Mouse (Mus musculus) forebrain, embryonic 16.5 days (tissue): Measurements from ENCODE around the gene Klra4. TPM values are rescaled to one million over a fixed set of nuclear protein-coding genes. Genes with fewer than 3 reads are reported as not detected.
"Not testable (repeated sequence)": the region's sequence is repeated elsewhere in the genome, so short reads cannot be mapped to it uniquely, and the experiment has no call there.

Experiments used
- ATAC-seq: fragments of 200-750 bp; cut with Nextera tagmentation; 2 replicates; pipeline ENCODE4 v1.8.0; 2017; ENCODE audit warnings: mild to moderate bottlenecking, moderate library complexity
- H3K27ac ChIP-seq: fragments of 300-500 bp; sonication (generic); 2 replicates; pipeline ENCODE4 v1.5.1; 2014; ENCODE audit warnings: low read length, control low read depth
- H3K27me3 ChIP-seq: fragments of 300-500 bp; sonication (generic); replicated peaks from 2 replicates; pipeline ENCODE4 v1.6.1; 2014; ENCODE audit warnings: low read length; ENCODE audit not compliant: control insufficient read depth, insufficient read depth
- H3K36me3 ChIP-seq: fragments of 300-500 bp; sonication (generic); 2 replicates; pipeline ENCODE4 v1.6.1; 2014; ENCODE audit not compliant: control insufficient read depth, insufficient read depth
- H3K4me1 ChIP-seq: fragments of 300-500 bp; sonication (generic); replicated peaks from 2 replicates; pipeline ENCODE4 v1.6.1; 2014; ENCODE audit warnings: low read length; ENCODE audit not compliant: control insufficient read depth, insufficient read depth
- H3K4me2 ChIP-seq: fragments of 300-500 bp; sonication (generic); 2 replicates; pipeline ENCODE4 v1.6.1; 2014; ENCODE audit warnings: mild to moderate bottlenecking, low read length, control low read depth
- H3K4me3 ChIP-seq: fragments of 300-500 bp; sonication (generic); replicated peaks from 2 replicates; pipeline ENCODE4 v1.5.1; 2014; ENCODE audit warnings: mild to moderate bottlenecking, low read length, control low read depth
- H3K9ac ChIP-seq: fragments of 300-500 bp; sonication (generic); replicated peaks from 2 replicates; pipeline ENCODE4 v1.6.1; 2014; ENCODE audit warnings: low read depth, low read length, control low read depth
- H3K9me3 ChIP-seq: fragments of 300-500 bp; sonication (generic); 2 replicates; pipeline ENCODE4 v1.6.1; 2016; ENCODE audit warnings: low read length; ENCODE audit not compliant: control insufficient read depth
- WGBS: fragments of 180-500 bp; shearing (Covaris S2); extraction: QIAGEN DNeasy Blood & Tissue Kit; methylation state at CpG from one replicate; pipeline ENCODE4 v1.1.7; 2014; 5-methylcytosine and 5-hydroxymethylcytosine counted together
- polyA plus RNA-seq: library from polyadenylated mRNA; unstranded; fragments of >200 nt; fragmentation: Nextera tagmentation; extraction: Ambion mirVana; gene quantifications from 2 replicates; pipeline ENCODE4 v1.2.1, GENCODE M21; 2015

Gene Klra4
- not detected in 2 replicates for polyA plus RNA-seq

DNA sequence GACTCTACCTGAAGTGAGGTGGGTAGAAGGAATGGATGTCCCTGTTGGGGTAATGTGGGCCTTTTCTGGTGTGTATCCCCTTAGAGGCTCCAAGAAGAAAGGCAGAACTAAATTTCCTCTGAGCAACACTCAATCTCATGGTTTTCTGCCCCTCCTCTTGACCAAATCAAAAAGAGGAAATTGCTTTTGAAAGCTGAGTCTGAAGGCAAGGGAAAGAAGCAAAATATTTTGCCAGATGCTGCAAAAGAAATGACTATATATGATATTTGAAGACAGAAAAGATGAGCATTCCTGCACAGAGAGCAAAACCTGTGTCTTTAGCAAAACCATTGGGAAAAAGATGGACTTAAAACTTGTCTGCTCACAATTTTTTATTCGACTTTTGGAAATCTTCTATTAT is at the start of gene Klra4:
TSS of gene Klra4 (minus strand) at position 101 of the 400 bp plus-strand sequence.
- H3K9me3 ChIP-seq: not testable (repeated sequence)

DNA sequence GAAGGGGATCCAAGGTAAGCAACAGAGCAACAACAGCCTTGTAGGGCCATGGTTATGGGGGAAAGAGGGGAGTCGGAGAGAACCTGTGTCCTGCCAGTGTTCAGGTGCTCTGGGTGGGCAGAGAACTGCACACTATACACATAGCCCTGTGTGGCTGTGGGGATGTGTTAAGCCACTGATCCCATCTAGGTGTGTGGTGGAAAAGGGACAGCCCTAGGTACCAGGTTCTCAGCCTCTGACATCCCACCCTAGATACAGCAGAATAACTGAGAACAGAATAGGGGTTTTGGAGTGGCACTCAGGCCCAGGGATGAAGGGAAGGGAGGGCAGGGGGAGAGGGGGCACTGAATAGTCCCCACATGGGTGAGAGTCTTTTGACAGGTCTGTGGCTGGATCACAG is 43.4 kb upstream of the Klra4 start:
- Histone ChIP-seq H3K9me3 (no peaks in the 10 kb centered on the region), H3K36me3 (no peaks in the 10 kb centered on the region), H3K4me3 (no peak overlapping the region), H3K9ac (no peak overlapping the region), H3K27me3 (no peaks in the 10 kb centered on the region), H3K4me2 (no peak overlapping the region), H3K4me1 (no peaks in the 10 kb centered on the region), H3K27ac (no peak overlapping the region)
- 86% methylated on average over 1 of the region's 1 CpGs for WGBS
- no peak for ATAC-seq

More for the DNA sequence above, at the start of gene Klra4:
- H3K9ac ChIP-seq, ATAC-seq, H3K4me3 ChIP-seq, H3K27me3 ChIP-seq, H3K27ac ChIP-seq, H3K4me1 ChIP-seq, H3K4me2 ChIP-seq, H3K36me3 ChIP-seq: not testable (repeated sequence)
- 71% methylated on average over 1 of the region's 1 CpGs for WGBS

DNA sequence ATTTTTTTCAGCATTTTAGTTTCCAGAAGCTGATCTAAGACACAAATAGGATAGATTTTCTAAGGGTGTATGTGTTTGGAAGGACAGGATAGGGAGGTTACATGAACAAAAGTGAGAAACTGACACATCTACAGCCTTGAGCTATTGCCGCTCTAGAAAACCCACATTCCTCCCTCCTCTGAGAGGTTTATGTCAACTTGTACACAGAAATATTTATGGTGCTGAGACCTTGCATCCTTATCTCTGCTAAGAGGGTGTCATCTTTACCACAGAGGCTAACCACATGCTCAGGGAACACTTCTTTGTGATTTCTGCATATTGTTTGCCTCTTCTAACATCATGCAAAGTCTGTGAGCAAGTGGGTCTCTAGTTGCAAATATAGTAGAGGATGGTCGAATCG is 35.7 kb upstream of the Klra4 start:
- H3K4me3 ChIP-seq, H3K4me1 ChIP-seq, ATAC-seq, H3K9me3 ChIP-seq, H3K36me3 ChIP-seq, H3K27ac ChIP-seq, H3K9ac ChIP-seq, H3K4me2 ChIP-seq, H3K27me3 ChIP-seq: not testable (repeated sequence)
- 88% methylated on average over 3 of the region's 3 CpGs for WGBS

DNA sequence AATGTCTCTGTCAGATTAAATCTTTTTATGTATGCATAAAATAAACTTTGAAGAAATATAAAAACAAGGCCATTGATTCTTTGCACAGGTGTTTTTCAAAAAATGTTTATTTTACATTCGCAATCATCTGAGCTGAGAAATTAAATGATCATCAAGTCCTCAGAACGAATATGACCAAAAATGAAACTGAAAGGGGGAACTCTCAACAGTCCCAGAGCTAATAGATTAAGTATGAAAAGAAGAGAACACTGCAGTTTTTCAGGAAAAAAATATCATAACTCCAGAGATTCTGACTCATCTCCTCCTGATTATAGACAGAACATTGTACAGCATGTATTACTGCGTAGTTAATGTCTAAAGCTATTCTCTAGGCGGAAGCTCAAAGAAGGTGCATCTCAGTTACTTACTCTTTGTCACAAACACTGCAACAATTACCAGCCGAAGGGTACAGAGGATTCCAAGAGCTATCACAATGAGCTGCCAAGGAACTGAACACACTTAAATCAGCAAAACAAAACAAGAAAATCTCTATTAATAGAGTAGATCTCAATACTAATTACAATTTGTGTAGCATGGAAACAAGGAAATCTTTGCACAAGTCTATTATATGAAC is 25.4 kb upstream of the Klra4 start:
- 76% methylated on average over 5 of the region's 5 CpGs for WGBS
- no peaks in the 10 kb centered on the region for H3K36me3 ChIP-seq
- H3K4me1 ChIP-seq: no peaks in the 10 kb centered on the region
- H3K9ac ChIP-seq: no peak overlapping the region
- H3K27me3 ChIP-seq: no peaks in the 10 kb centered on the region
- no peak overlapping the region for H3K27ac ChIP-seq
- no peaks in the 10 kb centered on the region for H3K9me3 ChIP-seq
- H3K4me3 ChIP-seq: no peak overlapping the region
- no peak overlapping the region for H3K4me2 ChIP-seq
- ATAC-seq: no peak

DNA sequence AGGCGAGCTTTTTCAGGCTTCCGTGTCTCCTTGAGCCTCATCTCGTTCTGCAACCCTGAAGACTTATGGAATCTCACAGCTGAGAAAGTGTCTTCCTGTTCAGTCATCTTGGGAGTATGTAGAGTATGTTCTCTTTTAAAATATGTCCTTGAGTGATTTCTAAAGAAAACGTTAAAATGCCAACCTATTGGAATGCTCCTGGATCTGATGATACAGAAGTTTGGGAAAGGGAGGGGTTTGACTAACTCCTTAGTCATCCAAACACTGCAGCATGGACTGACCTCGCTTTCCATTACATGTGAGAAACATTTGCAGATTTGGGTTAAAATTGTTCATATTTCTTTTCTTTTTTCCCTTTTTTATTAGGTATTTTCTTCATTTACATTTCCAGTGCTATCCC is 1.9 kb downstream of the Klra4 start:
- Histone ChIP-seq H3K27me3 (no peaks in the 10 kb centered on the region), H3K36me3 (no peaks in the 10 kb centered on the region), H3K27ac (no peak overlapping the region), H3K4me3 (no peak overlapping the region), H3K9me3 (peaks cover 3% of the 10 kb centered on the region; the same call in 1 of the 2 replicates), H3K4me2 (no peak overlapping the region), H3K9ac (no peak overlapping the region), H3K4me1 (no peaks in the 10 kb centered on the region)
- 70% methylated on average over 5 of the region's 5 CpGs for WGBS
- no peak for ATAC-seq

DNA sequence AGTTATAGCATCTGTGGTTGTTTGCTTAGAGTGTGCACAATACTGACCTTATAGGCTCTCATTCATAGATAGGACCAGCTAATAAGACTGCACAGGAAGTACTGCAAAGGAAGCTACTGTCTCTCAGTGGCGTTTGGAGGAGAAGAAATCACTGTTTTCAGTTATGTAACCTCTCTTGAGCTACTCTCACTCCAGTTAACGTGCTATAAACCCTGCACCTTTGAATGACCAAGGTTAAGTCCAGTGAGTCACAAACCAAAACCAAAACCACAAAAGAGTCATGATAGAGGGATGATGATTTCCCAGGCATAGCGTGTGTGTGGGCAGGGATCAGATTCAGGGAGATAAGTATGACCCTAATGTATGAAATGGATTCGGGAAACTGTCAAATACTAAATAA is 31.9 kb downstream of the Klra4 start:
- not testable (repeated sequence) for H3K4me3 ChIP-seq, ATAC-seq, H3K4me1 ChIP-seq, H3K36me3 ChIP-seq, H3K4me2 ChIP-seq, H3K27me3 ChIP-seq, H3K27ac ChIP-seq, H3K9me3 ChIP-seq, H3K9ac ChIP-seq
- WGBS: 58% methylated on average over 4 of the region's 4 CpGs

DNA sequence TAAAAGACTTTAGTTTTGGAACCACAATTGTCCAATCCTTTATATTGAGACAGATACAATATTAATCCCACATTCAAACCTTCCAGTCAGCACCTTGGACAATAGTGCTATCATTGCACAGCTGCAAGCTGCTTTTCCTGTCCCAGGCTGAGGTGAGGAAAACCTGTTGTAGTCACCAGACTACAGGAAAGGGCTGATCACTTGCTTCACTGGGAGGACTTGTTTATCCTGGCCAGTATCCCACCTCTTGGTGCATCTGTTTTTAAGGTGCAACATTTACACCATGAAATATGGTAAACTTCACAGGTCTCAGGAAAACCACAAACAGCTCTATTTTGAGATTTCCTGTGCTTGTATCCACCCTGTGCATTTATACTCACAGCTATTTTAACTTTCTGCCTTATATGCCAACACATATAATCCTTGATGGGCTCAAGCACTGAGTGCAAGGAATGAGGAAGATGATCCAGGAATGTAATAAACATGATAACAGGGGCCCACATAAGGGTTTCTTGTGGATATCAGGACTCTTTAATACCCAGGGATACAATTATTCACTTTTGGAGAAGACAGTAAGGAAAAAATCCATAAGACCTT is 35.5 kb downstream of the Klra4 start:
- not testable (repeated sequence) for H3K9ac ChIP-seq, H3K27me3 ChIP-seq, H3K27ac ChIP-seq, H3K4me3 ChIP-seq, H3K9me3 ChIP-seq, H3K36me3 ChIP-seq, ATAC-seq, H3K4me2 ChIP-seq, H3K4me1 ChIP-seq

DNA sequence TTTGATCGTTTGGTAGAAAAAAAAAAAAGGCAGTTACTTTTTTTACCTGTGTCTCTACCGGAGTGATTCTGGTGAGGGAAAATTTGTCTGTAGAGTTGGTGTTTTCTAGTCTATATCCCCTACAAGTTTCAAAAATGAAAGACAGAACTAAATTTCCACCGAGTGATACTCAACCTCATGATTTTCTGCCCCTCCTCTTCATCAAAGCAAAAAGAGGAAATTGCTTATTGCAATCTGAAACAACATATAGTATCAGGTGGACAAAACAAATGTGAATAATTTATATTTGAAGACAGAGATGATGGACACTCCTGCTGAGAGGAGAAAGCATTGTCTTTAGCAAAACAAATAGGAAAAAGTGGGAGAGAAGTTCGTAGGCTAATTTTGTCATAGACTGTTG is 40.2 kb downstream of the Klra4 start, which contains the start of gene Klra6:
TSS of gene Klra6 (minus strand) at position 101 of the 400 bp plus-strand sequence.
- no peaks in the 10 kb centered on the region for H3K36me3 ChIP-seq
- 78% methylated on average over 4 of the region's 4 CpGs for WGBS
- no peaks in the 10 kb centered on the region for H3K27me3 ChIP-seq
- no peak within 1 kb of the TSS for H3K4me3 ChIP-seq
- no peak within 1 kb of the TSS for H3K4me2 ChIP-seq
- no peak for ATAC-seq
- H3K27ac ChIP-seq: no peak within 1 kb of the TSS
- H3K4me1 ChIP-seq: no peaks in the 10 kb centered on the region
- no peaks in the 10 kb centered on the region for H3K9me3 ChIP-seq
- H3K9ac ChIP-seq: no peak within 1 kb of the TSS
